Mouse (Mus musculus): Measurements from ENCODE around the gene Adamts3.

DNA sequence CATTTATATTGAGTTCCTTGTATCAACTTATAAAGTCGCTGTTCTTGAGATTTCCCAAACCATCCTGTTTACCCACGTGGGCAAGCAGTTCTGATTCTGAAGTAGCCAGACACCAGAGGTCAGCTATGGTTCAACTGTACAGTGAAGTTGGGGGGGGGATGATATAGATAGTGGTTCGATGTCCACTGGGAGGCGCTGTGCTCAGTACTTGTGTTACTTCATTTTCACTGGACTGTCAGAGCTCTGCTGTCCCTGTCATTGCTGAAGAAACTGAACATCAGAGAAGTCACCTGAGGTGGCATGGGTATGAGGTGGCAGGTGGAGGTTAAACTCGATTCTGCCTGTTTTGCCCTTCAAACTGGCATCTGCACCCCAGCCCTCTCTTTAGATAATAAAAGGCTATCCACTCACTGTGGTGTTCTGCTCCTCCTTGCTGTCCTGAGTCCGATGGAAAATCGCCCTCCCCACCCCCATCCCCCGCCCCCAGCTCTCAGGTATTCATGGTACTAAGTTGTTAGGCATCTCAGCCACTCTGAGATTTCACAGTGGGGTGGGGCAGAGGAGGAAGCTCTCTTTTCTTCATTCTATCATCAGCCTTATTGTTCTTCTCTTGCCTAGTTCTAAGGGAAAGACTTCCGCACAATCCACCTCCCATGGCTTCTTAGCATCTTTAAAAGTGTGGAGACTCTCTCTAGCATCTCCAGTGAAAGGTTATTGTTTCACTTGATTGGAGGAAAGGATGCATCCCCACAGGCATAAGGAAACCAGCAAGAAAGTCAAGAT is 208.9 kb downstream of the Adamts3 start:
- TF ChIP-seq GATA1 (IDR thresholded peaks at IDR 0.05; ENCODE audit: borderline replicate concordance, low read length), result no peak
- no peak for TF ChIP-seq FLI1 (IDR thresholded peaks at IDR 0.05; ENCODE audit: low read length)
